Mouse (Mus musculus) cerebellum, adult 2 months (tissue): ENCODE measurements around the gene Prdm2.

Experiments
- CTCF ChIP-seq: fragments of 200-500 bp; IDR thresholded peaks from 2 replicates; pipeline ENCODE4 v1.5.1; 2011; ENCODE audit warnings: low read depth, mild to moderate bottlenecking, control low read depth, low read length, moderate library complexity, borderline replicate concordance; ENCODE audit not compliant: insufficient read depth
- POLR2A ChIP-seq: fragments of 200-500 bp; IDR thresholded peaks from 2 replicates; pipeline ENCODE4 v1.6.1; 2011; ENCODE audit warnings: low read length, control low read depth, borderline replicate concordance; ENCODE audit not compliant: insufficient read depth

- TF ChIP-seq CTCF, result no peak
- TF ChIP-seq POLR2A, result no peak
Measured at GRCm38 (mm10) chr4:143253356-143253755, 40.6 kb upstream of the Prdm2 start.
